ENCODE assay signal across 20 mouse cellular contexts in the genomic region with DNA sequence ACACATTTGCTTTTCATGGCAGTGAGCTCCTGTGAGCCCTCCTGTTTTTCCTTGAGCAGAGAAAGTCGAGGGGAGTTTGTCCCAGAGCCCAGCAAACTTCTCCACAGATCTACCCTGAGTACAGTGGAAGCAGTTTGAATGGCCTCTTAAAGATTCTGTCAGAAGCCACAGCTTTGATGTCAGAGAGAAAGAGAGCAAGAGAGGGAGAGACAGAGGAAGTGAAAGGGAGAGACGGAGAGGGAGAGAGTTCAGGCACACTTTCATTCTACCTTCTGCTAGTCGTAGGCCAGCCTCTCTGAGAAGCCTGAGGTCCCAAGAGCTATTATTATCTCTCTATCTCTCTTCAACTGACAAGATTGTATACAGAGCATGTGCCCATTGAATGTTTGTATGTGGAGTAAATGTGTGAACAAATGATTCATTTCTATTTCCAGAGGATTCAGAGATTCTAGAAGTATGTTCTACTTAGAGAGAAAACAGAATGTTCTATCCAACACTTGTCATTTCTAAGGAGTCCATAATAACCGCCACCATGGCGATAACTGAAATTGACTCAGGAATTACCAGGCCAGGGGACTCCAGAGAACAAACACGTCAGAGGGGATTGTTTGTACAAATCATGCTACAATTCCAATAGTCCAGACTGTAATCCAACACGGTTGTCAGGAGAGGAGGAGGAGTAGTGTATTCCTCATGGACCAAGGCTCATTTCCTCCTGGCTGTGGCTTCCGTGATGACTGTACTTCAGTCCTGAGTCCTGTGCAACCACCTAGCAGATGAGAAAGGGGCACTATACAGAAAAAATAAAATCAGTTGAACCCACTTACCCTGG.
DNase-seq lines count a peak whose midpoint lies in the region; ATAC-seq and TF ChIP-seq lines count a peak whose summit lies in the region.
"Had no signal": no experiment of that assay in that cellular context is flagged by ENCODE, and none has a peak within 500 bp of the region (broad histone marks: within the 10 kb centered on the region; RNA-seq: fewer than 3 reads in every experiment).

No protein-coding gene starts in this region.

- no peak overlapping the region for H3K4me3 ChIP-seq in embryonic facial prominence, embryonic 15.5 days (replicated peaks)
- H3K4me3 ChIP-seq in embryonic facial prominence, embryonic 10.5 days: no peak overlapping the region
- H3K4me3 ChIP-seq in MEL (ENCODE audit: control insufficient read depth in 1 of 2, insufficient read depth in 1 of 2, low read depth in 2 of 2, low read length in 2 of 2): no peak overlapping the region
- H3K4me3 ChIP-seq: embryonic facial prominence, embryonic 13.5 days; forebrain, embryonic 15.5 days; heart, embryonic 12.5 days; limb, embryonic 15.5 days; liver, embryonic 15.5 days; midbrain, embryonic 12.5 days; neural tube, embryonic 12.5 days had no signal

- TF ChIP-seq EP300 in MEL (IDR thresholded peaks at IDR 0.05; ENCODE audit: low read depth in 1 of 2, low read length in 2 of 2): no peak

- peaks cover 38% of the 10 kb centered on the region for H3K4me1 ChIP-seq in embryonic facial prominence, embryonic 15.5 days
- peaks cover 28% of the 10 kb centered on the region for H3K4me1 ChIP-seq in embryonic facial prominence, embryonic 10.5 days
- peaks cover 26 to 43% of the 10 kb centered on the region in 2 experiments for H3K4me1 ChIP-seq in MEL (ENCODE audit: control insufficient read depth in 1 of 2, insufficient read depth in 2 of 2, low read length in 2 of 2)
- H3K4me1 ChIP-seq: liver, embryonic 15.5 days; midbrain, embryonic 12.5 days; neural tube, embryonic 12.5 days had no signal

- TF ChIP-seq POLR2A in MEL (IDR thresholded peaks at IDR 0.05; ENCODE audit: control insufficient read depth in 1 of 2, insufficient read depth in 1 of 2, low read depth in 1 of 2, low read length in 2 of 2, poor library complexity in 1 of 2): no peak

- TF ChIP-seq RAD21 in MEL (IDR thresholded peaks at IDR 0.05; ENCODE audit: low read depth, low read length): no peak

- no peaks in the 10 kb centered on the region for H3K9me3 ChIP-seq in embryonic facial prominence, embryonic 15.5 days (replicated peaks)
- no peaks in the 10 kb centered on the region for H3K9me3 ChIP-seq in embryonic facial prominence, embryonic 10.5 days
- H3K9me3 ChIP-seq in MEL (replicated peaks; ENCODE audit: insufficient read depth, low read length): no peaks in the 10 kb centered on the region
- H3K9me3 ChIP-seq: embryonic facial prominence, embryonic 13.5 days; forebrain, embryonic 15.5 days; heart, embryonic 12.5 days; limb, embryonic 15.5 days; liver, embryonic 15.5 days; midbrain, embryonic 12.5 days; neural tube, embryonic 12.5 days had no signal

- no peak overlapping the region for H3K4me2 ChIP-seq in embryonic facial prominence, embryonic 15.5 days (replicated peaks)
- H3K4me2 ChIP-seq: embryonic facial prominence, embryonic 13.5 days; forebrain, embryonic 15.5 days; heart, embryonic 12.5 days; hindbrain, embryonic 14.5 days; limb, embryonic 15.5 days; liver, embryonic 15.5 days; midbrain, embryonic 12.5 days; neural tube, embryonic 12.5 days had no signal

- 69% methylated on average over 8 of the region's 8 CpGs for WGBS in embryonic facial prominence, embryonic 15.5 days
- WGBS in embryonic facial prominence, embryonic 10.5 days: 82% methylated on average over 8 of the region's 8 CpGs

- H3K9ac ChIP-seq in embryonic facial prominence, embryonic 15.5 days: no peak overlapping the region
- H3K9ac ChIP-seq in MEL (ENCODE audit: control insufficient read depth, low read depth, low read length, poor library complexity, severe bottlenecking): no peak overlapping the region
- H3K9ac ChIP-seq: embryonic facial prominence, embryonic 13.5 days; forebrain, embryonic 15.5 days; heart, embryonic 12.5 days; hindbrain, embryonic 14.5 days; limb, embryonic 15.5 days; liver, embryonic 15.5 days; midbrain, embryonic 12.5 days; neural tube, embryonic 12.5 days had no signal

- H3K79me2 ChIP-seq in MEL (ENCODE audit: control insufficient read depth, insufficient read depth, low read length, poor library complexity): no peaks in the 10 kb centered on the region

- H3K27ac ChIP-seq in embryonic facial prominence, embryonic 15.5 days (replicated peaks): 0 out of 2 replicates have a peak overlapping the region, but pooled peaks have one; percentile 5
- no peak overlapping the region for H3K27ac ChIP-seq in embryonic facial prominence, embryonic 10.5 days (replicated peaks)
- H3K27ac ChIP-seq in MEL (ENCODE audit: control insufficient read depth, low read depth, low read length): 0 out of 2 replicates have a peak overlapping the region, but pooled peaks have one; percentile 0
- H3K27ac ChIP-seq: forebrain, embryonic 15.5 days; hindbrain, embryonic 14.5 days; liver, embryonic 15.5 days; midbrain, embryonic 12.5 days; neural tube, embryonic 12.5 days had no signal

- no peak for ATAC-seq in embryonic facial prominence, embryonic 15.5 days (ENCODE audit: insufficient number of reproducible peaks, low FRiP score, low TSS enrichment, low read depth)
- ATAC-seq: forebrain, embryonic 15.5 days; intestine, embryonic 16.5 days had no signal

- no peak for DNase-seq in embryonic facial prominence, embryonic 10.5 days (ENCODE audit: low spot score)
- peak; percentile 31 to 37 for DNase-seq in spleen, postnatal 36 days (ENCODE audit: low spot score in 2 of 2)
- DNase-seq in spleen, postnatal 10 days (ENCODE audit: low spot score in 2 of 2): no peak
- no peak for DNase-seq in MEL (ENCODE audit: low read depth, low spot score)
- DNase-seq in naive thymus-derived CD4-positive, alpha-beta T cell, adult 2 months (ENCODE audit: low read depth): peak; percentile 66
- DNase-seq in gastrocnemius, postnatal 14 days: no peak
- DNase-seq: adrenal gland, adult 8-10 months; cerebellum, adult 9-11 months; kidney, postnatal 4 days; lung, postnatal 10 days had no signal

- H3K27me3 ChIP-seq in embryonic facial prominence, embryonic 15.5 days: no peaks in the 10 kb centered on the region
- no peaks in the 10 kb centered on the region for H3K27me3 ChIP-seq in embryonic facial prominence, embryonic 10.5 days (replicated peaks; ENCODE audit: low read depth, poor library complexity, severe bottlenecking)
- H3K27me3 ChIP-seq in MEL (ENCODE audit: control insufficient read depth in 1 of 2, insufficient read depth in 2 of 2, low read length in 2 of 2): no peaks in the 10 kb centered on the region
- H3K27me3 ChIP-seq: embryonic facial prominence, embryonic 13.5 days; forebrain, embryonic 15.5 days; heart, embryonic 12.5 days; limb, embryonic 15.5 days; liver, embryonic 15.5 days; midbrain, embryonic 12.5 days; neural tube, embryonic 12.5 days had no signal

- intact Hi-C loops in gastrocnemius, postnatal 14 days (cut with DNase I; ENCODE audit: low total_unique reads): no loop called here

- TF ChIP-seq CTCF in MEL (IDR thresholded peaks at IDR 0.05 in 2 of 3, conservative IDR thresholded peaks at IDR 0.05 in 1 of 3; ENCODE audit: control insufficient read depth in 1 of 3, insufficient read depth in 1 of 3, low read depth in 2 of 3, low read length in 3 of 3, poor library complexity in 1 of 3, severe bottlenecking in 1 of 3): no peak

- no peaks in the 10 kb centered on the region for H3K36me3 ChIP-seq in embryonic facial prominence, embryonic 15.5 days
- H3K36me3 ChIP-seq in embryonic facial prominence, embryonic 10.5 days (replicated peaks): no peaks in the 10 kb centered on the region
- peaks cover 0 to 42% of the 10 kb centered on the region in 2 experiments; a peak in 2 of 4 replicates for H3K36me3 ChIP-seq in MEL (ENCODE audit: control insufficient read depth in 1 of 2, insufficient read depth in 2 of 2, low read length in 2 of 2)
- H3K36me3 ChIP-seq: embryonic facial prominence, embryonic 13.5 days; forebrain, embryonic 15.5 days; heart, embryonic 12.5 days; limb, embryonic 15.5 days; liver, embryonic 15.5 days; midbrain, embryonic 12.5 days; neural tube, embryonic 12.5 days had no signal

TF ChIP-seq in MEL, 35 proteins besides CTCF, POLR2A, EP300 and RAD21:
- TF ChIP-seq TBP (IDR thresholded peaks at IDR 0.05; ENCODE audit: low read depth, low read length) (no peak), MEF2A (IDR thresholded peaks at IDR 0.05; ENCODE audit: extremely low read depth, insufficient replicate concordance, low read depth, low read length, poor library complexity, severe bottlenecking) (peak; percentile 40; the same call in 1 of the 2 replicates), BHLHE40 (IDR thresholded peaks at IDR 0.05; ENCODE audit: borderline replicate concordance, low read depth, low read length) (peak; percentile 15; the same call in 1 of the 2 replicates)
TF ChIP-seq in MEL: peak in this region for 2.

Comparison
In these comparisons a context has a peak if more than half of its experiments do, and no peak if none do; other contexts are left out.
1. DNase-seq: peak in spleen, postnatal 36 days (2 of 2) and naive thymus-derived CD4-positive, alpha-beta T cell, adult 2 months (single experiment); none in embryonic facial prominence, embryonic 10.5 days (single experiment), spleen, postnatal 10 days (0 of 2), MEL (single experiment) and gastrocnemius, postnatal 14 days (single experiment).